Mouse (Mus musculus): ENCODE results near the gene Hoxc6. TPM values are rescaled to one million over a fixed set of nuclear protein-coding genes. Genes with fewer than 3 reads are reported as not detected.

Gene Hoxc6
- polyA plus RNA-seq, 1 experiment from 2014 or later: 0.18 TPM

- H3K4me2 ChIP-seq: no peak overlapping the region
- ATAC-seq (ENCODE audit: insufficient number of reproducible peaks, low FRiP score): no peak
- WGBS: 0% methylated on average over 3 of the region's 3 CpGs
Observed at GRCm38 (mm10) chr15:102992863-102993262, 5.2 kb upstream of the Hoxc6 start.

DNA sequence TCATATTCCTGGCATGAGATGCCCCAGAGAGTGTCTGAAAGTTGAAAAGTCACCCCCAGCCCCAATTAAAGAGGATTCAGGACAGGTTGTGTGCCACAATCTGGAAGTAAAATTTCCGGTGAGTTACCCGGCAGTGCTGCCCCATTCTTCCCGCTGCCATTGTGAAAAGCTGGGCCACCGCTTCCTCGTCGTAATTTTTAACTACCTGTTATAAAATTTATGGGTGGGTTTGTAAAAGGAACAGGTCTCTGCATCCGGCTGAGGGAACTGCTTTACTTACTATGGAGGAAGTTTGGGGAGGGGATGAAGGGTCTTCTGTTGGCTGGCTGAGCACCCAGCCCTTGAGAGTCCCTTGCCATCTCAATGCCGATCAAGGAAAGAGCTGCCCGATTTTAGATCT, 1.5 kb upstream of the Hoxc6 start:
- Histone ChIP-seq H3K9me3 (replicated peaks) (no peaks in the 10 kb centered on the region), H3K4me2 (no peak overlapping the region), H3K9ac (no peak overlapping the region), H3K4me3 (no peak overlapping the region), H3K4me1 (replicated peaks) (peaks cover 28% of the 10 kb centered on the region), H3K27ac (ENCODE audit: poor library complexity, severe bottlenecking) (no peak overlapping the region), H3K36me3 (no peaks in the 10 kb centered on the region), H3K27me3 (replicated peaks) (peaks cover 92% of the 10 kb centered on the region)
- ATAC-seq (ENCODE audit: insufficient number of reproducible peaks, low FRiP score): no peak
- WGBS: 2% methylated on average over 9 of the region's 9 CpGs

More at GRCm38 (mm10) chr15:102992863-102993262, 5.2 kb upstream of the Hoxc6 start:
- no peak overlapping the region for H3K27ac ChIP-seq (ENCODE audit: poor library complexity, severe bottlenecking)
- no peak overlapping the region for H3K4me3 ChIP-seq
- no peaks in the 10 kb centered on the region for H3K9me3 ChIP-seq (replicated peaks)
- H3K27me3 ChIP-seq (replicated peaks): peaks cover 92% of the 10 kb centered on the region
- peaks cover 7% of the 10 kb centered on the region; the same call in 1 of the 2 replicates for H3K4me1 ChIP-seq (replicated peaks)
- H3K9ac ChIP-seq: no peak overlapping the region
- H3K36me3 ChIP-seq: no peaks in the 10 kb centered on the region

GRCm38 (mm10) chr15:102997431-102997830, 626 bp upstream of the Hoxc6 start:
- H3K4me2 ChIP-seq: no peak overlapping the region
- peaks cover 29% of the 10 kb centered on the region for H3K4me1 ChIP-seq (replicated peaks)
- H3K36me3 ChIP-seq: no peaks in the 10 kb centered on the region
- 3% methylated on average over 3 of the region's 3 CpGs for WGBS
- H3K9me3 ChIP-seq (replicated peaks): no peaks in the 10 kb centered on the region
- H3K27me3 ChIP-seq (replicated peaks): peaks cover 92% of the 10 kb centered on the region
- no peak overlapping the region for H3K4me3 ChIP-seq
- no peak for ATAC-seq (ENCODE audit: insufficient number of reproducible peaks, low FRiP score)
- H3K9ac ChIP-seq: no peak overlapping the region
- H3K27ac ChIP-seq (ENCODE audit: poor library complexity, severe bottlenecking): no peak overlapping the region

DNA sequence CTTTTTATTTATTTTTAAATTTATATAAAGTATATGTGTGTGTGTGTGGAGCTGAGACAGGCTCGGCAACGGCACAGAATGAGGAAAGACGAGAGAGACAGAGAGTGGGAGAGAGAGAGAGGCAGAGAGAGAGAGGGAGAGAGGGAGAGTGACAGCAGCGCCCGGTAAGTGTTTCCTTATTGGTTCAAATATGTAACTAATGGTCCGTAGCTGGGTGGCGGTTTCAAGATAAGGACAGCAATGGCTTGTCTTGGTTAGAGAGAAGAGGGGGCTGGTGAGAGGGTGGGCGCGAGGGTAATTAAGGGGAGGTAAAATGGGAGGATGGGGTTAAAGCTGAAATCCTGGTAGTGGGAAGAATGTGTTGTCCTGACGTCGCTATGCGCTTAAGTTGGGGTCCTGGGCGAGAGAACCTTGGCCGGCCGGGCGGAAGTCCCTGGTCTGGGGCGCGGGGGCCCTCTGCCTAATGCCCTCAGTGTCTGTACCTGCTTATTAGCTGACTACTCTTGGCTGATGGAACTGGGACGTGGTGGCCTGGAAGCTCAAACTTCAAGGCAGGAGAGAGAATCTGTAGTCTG, 638 bp downstream of the Hoxc6 start:
- H3K27ac ChIP-seq (ENCODE audit: poor library complexity, severe bottlenecking): no peak overlapping the region
- no peak for ATAC-seq (ENCODE audit: insufficient number of reproducible peaks, low FRiP score)
- peak overlapping the region; percentile 72; the same call in 1 of the 2 replicates for H3K9ac ChIP-seq

GRCm38 (mm10) chr15:102999183-102999831, 1.2 kb downstream of the Hoxc6 start:
- peak overlapping the region; percentile 57 for H3K4me3 ChIP-seq
- 0% methylated on average over 33 of the region's 33 CpGs for WGBS
- no peak overlapping the region for H3K27ac ChIP-seq (ENCODE audit: poor library complexity, severe bottlenecking)
- peak overlapping the region; percentile 72 for H3K9ac ChIP-seq
- H3K9me3 ChIP-seq (replicated peaks): no peaks in the 10 kb centered on the region
- no peaks in the 10 kb centered on the region for H3K36me3 ChIP-seq
- peak; percentile 75 for ATAC-seq (ENCODE audit: insufficient number of reproducible peaks, low FRiP score)
- peaks cover 29% of the 10 kb centered on the region for H3K4me1 ChIP-seq (replicated peaks)
- H3K27me3 ChIP-seq (replicated peaks): peaks cover 96% of the 10 kb centered on the region
- H3K4me2 ChIP-seq: peak overlapping the region; percentile 91

More for the DNA sequence above, 638 bp downstream of the Hoxc6 start:
- H3K36me3 ChIP-seq: no peaks in the 10 kb centered on the region
- H3K9me3 ChIP-seq (replicated peaks): no peaks in the 10 kb centered on the region
- peak overlapping the region; percentile 57 for H3K4me3 ChIP-seq
- under 1% methylated on average over 19 of the region's 19 CpGs for WGBS
- H3K27me3 ChIP-seq (replicated peaks): peaks cover 93% of the 10 kb centered on the region
- H3K4me2 ChIP-seq: peak overlapping the region; percentile 91
- peaks cover 29% of the 10 kb centered on the region for H3K4me1 ChIP-seq (replicated peaks)

- Histone ChIP-seq H3K4me1 (replicated peaks) (peaks cover 29% of the 10 kb centered on the region), H3K27me3 (replicated peaks) (peaks cover 96% of the 10 kb centered on the region), H3K4me2 (peak overlapping the region; percentile 91), H3K36me3 (no peaks in the 10 kb centered on the region), H3K4me3 (no peak overlapping the region), H3K9me3 (replicated peaks) (no peaks in the 10 kb centered on the region), H3K9ac (no peak overlapping the region; the same call in 1 of the 2 replicates), H3K27ac (ENCODE audit: poor library complexity, severe bottlenecking) (no peak overlapping the region)
- whole genome bisulfite sequencing: 18% methylated on average over 11 of the region's 11 CpGs
- 0 out of 2 replicates have a peak, but pooled peaks have one; percentile 27 for ATAC-seq (ENCODE audit: insufficient number of reproducible peaks, low FRiP score)
Observed at GRCm38 (mm10) chr15:102999955-103000354, 1.9 kb downstream of the Hoxc6 start.

DNA sequence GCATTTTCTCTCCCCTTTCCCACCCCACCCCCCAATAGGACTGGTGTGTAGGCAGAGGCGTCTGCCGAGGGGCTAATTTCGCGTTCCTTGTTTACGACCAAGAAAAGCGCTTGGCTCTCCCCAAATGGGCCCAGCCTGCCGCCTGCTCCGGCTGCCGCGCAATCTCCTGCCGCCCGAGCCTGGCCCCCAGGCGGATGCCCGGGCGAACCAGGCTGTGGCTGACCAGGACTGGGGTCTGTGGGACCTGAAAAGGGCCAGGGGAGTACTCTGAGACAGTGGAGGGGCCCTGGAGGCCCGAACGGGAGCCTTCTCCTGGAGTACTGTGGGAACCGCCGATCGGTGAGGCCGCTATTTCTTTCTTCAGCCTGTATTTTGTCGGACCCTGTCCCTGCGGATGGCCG, 2.4 kb downstream of the Hoxc6 start:
- ATAC-seq (ENCODE audit: insufficient number of reproducible peaks, low FRiP score): no peak
- Histone ChIP-seq H3K4me2 (peak overlapping the region; percentile 91), H3K36me3 (no peaks in the 10 kb centered on the region), H3K27me3 (replicated peaks) (peaks cover 96% of the 10 kb centered on the region), H3K4me3 (peak overlapping the region; percentile 22), H3K9ac (peak overlapping the region; percentile 9; the same call in 1 of the 2 replicates), H3K9me3 (replicated peaks) (no peaks in the 10 kb centered on the region), H3K27ac (ENCODE audit: poor library complexity, severe bottlenecking) (no peak overlapping the region), H3K4me1 (replicated peaks) (peaks cover 29% of the 10 kb centered on the region)
- 4% methylated on average over 24 of the region's 24 CpGs for WGBS

DNA sequence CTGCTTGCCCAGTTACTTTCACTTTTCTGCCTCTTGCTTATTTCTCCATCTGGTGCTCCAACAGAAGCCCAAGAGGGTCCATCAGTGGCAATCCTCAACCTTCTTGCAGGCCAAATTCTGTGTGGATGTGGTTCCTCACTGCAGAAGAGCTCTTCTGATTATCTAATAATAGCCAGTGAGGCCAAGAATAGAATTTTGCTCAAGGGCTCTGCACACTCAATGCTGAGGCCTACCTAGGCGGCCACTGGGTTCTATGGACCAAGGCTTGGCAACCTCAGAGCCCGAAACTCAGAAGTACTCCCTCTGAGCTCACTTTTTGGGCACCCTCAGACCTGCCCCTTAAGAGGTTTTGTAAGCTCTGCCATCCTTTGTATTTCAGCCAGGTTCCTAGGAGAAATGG, 3.3 kb downstream of the Hoxc6 start:
- peaks cover 29% of the 10 kb centered on the region for H3K4me1 ChIP-seq (replicated peaks)
- no peak for ATAC-seq (ENCODE audit: insufficient number of reproducible peaks, low FRiP score)

GRCm38 (mm10) chr15:103002156-103002555, 4.1 kb downstream of the Hoxc6 start:
- no peaks in the 10 kb centered on the region for H3K36me3 ChIP-seq
- no peak overlapping the region for H3K27ac ChIP-seq (ENCODE audit: poor library complexity, severe bottlenecking)
- no peaks in the 10 kb centered on the region for H3K9me3 ChIP-seq (replicated peaks)
- H3K4me2 ChIP-seq: no peak overlapping the region
- WGBS: 23% methylated on average over 4 of the region's 4 CpGs
- H3K4me3 ChIP-seq: no peak overlapping the region
- peaks cover 29% of the 10 kb centered on the region for H3K4me1 ChIP-seq (replicated peaks)
- peaks cover 97% of the 10 kb centered on the region for H3K27me3 ChIP-seq (replicated peaks)
- no peak for ATAC-seq (ENCODE audit: insufficient number of reproducible peaks, low FRiP score)
- H3K9ac ChIP-seq: no peak overlapping the region

More for the DNA sequence above, 3.3 kb downstream of the Hoxc6 start:
- peak overlapping the region; percentile 91 for H3K4me2 ChIP-seq
- no peaks in the 10 kb centered on the region for H3K36me3 ChIP-seq
- no peak overlapping the region for H3K4me3 ChIP-seq
- no peak overlapping the region for H3K27ac ChIP-seq (ENCODE audit: poor library complexity, severe bottlenecking)
- no peak overlapping the region for H3K9ac ChIP-seq
- no peaks in the 10 kb centered on the region for H3K9me3 ChIP-seq (replicated peaks)
- peaks cover 96% of the 10 kb centered on the region for H3K27me3 ChIP-seq (replicated peaks)
- WGBS: 20% methylated on average over 2 of the region's 2 CpGs

DNA sequence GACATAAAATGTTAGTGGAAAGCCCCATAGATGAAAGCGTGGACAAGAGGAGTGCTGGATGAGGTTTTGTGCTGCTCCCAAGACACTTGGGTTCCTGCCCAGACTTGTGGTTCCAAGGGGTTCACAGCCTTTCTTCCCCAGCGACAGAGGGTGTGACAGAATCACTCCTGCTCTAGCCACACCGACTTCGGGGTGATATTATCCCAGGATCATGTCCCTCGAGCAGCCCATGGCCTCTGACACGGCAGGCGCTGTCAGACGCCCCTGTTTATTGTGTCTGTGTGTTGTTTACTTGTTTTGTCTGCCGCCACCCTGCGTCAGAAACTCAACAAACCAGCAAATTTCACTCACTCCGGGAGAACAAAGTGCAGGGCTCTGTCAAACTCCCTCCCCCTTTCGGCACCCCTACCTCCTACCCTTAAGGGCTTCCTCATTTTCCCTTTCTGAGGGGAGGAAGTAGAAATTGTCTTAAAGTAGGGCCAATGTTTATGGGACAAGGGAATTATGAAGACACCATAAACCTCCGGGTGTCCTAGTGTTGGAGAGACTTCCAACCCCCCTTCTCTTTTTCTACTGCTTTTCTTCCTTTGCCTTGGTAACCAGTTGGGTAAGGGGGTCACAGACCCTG, 4.9 kb downstream of the Hoxc6 start:
- Histone ChIP-seq H3K9me3 (replicated peaks) (no peaks in the 10 kb centered on the region), H3K4me3 (no peak overlapping the region), H3K4me2 (no peak overlapping the region), H3K27ac (ENCODE audit: poor library complexity, severe bottlenecking) (no peak overlapping the region), H3K27me3 (replicated peaks) (peaks cover 98% of the 10 kb centered on the region), H3K36me3 (no peaks in the 10 kb centered on the region), H3K4me1 (replicated peaks) (peaks cover 29% of the 10 kb centered on the region), H3K9ac (no peak overlapping the region)
- WGBS: 15% methylated on average over 13 of the region's 13 CpGs
- ATAC-seq (ENCODE audit: insufficient number of reproducible peaks, low FRiP score): no peak

GRCm38 (mm10) chr15:103005308-103005707, 7.3 kb downstream of the Hoxc6 start:
- Histone ChIP-seq H3K9ac (no peak overlapping the region), H3K4me2 (no peak overlapping the region), H3K36me3 (no peaks in the 10 kb centered on the region), H3K4me3 (no peak overlapping the region), H3K27ac (ENCODE audit: poor library complexity, severe bottlenecking) (no peak overlapping the region), H3K9me3 (replicated peaks) (no peaks in the 10 kb centered on the region), H3K4me1 (replicated peaks) (peaks cover 12% of the 10 kb centered on the region), H3K27me3 (replicated peaks) (peaks cover 98% of the 10 kb centered on the region)
- WGBS: under 1% methylated on average over 17 of the region's 17 CpGs
- ATAC-seq (ENCODE audit: insufficient number of reproducible peaks, low FRiP score): no peak
